Mouse (Mus musculus) lung, postnatal 25 days (tissue): Measurements from ENCODE around the gene Numbl.

Experiments
- DNase-seq: peaks from one replicate; pipeline ENCODE4 v3.0.0; 2022; ENCODE audit warnings: low spot score

Numbl gene

DNA sequence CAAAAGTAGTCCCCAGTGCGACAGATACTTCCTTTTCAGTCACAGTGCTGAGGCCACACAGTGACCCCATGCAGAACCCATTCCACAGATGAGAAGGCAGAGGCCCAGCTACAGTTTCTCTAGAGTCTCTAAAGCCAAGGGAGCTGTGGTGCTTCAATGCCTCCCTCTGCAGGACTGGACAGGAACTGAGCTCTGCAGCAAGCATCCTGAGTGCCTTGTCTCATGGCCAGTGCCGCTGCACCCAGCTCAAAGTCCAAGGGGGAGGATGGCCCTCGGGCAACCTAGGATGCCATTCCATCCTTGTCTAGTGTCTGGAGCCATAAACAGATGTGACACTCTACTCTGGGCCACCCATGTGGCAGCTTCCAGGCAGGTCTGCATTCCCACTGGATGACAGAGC, 2.5 kb upstream of the Numbl start:
- no peak for DNase-seq

DNA sequence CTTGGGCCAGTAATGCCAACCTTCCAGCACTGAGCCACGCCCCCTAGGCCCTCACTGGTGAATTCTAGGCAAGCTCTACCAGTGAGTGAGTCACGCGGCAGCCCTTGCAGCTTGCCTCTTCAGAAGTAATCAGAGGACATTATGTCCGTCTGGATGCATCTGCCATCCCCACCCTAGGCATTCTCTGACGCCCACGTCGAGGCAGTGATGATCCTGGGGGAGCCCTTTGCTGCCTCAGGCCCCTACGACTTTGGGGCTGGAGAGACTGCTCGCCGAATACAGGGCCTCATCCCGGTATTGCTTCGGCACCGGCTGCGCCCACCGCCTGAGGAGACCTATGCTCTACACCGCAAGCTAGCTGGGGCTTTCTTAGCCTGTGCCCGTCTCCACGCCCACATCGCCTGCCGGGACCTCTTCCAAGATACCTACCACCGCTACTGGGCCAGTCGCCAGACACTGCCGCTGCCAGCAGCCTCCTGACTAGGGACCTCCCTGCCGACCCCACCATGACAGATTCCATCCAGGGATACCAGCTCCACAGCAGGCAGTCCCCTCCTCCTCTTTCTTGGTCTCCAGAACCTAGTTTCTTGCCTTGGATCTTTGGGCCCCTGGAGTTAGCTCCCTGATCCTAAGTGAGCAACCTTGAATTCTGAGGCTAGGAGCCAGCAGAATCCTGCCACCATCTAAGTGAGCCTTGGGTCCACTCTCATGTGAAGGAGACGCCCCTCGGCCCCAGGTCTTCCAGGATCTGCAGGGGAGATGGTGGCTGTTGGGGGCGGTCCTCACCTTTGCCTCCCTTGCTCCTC, 984 bp upstream of the Numbl start:
- DNase-seq: no peak

DNA sequence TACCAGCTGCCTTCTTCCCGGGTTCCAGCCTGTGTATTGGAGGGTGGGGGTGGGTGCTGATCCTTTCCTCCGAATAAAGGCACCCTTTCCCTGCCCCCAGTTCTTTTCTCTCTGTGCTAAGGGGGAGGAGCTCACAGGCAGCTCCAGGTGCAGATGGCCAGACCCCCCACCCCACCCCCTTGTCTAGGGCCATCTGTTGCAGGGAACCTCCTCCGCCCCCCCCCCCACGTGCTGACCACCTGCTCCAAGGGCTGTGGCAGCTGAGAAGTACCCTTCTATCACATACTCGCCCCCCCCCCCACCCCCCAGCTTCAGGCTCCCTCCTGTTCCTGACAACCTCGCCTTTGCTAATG, 405 bp upstream of the Numbl start:
- DNase-seq: no peak

DNA sequence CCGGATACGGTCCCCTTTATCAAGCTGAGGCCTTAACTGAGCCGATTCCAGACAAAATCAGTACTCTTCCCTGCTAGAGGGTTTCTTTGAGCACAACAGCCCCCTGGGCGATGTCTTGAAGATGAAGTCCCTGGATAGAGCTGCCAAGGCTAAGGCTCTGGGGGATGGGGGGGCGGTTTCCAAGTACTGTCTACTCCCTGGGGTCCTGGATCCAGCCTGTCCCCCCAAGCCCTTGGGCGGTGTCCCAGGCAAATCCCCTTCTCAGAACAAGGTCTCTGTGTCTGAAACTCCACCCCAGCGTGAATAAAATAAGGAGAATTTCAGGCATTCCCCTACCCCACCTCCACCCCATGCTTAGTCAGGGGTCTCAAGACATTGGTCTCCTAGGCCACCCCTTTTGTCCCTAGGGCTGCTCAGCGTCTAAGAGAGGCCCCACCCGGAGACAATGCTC, 1.1 kb downstream of the Numbl start:
- DNase-seq: no peak

DNA sequence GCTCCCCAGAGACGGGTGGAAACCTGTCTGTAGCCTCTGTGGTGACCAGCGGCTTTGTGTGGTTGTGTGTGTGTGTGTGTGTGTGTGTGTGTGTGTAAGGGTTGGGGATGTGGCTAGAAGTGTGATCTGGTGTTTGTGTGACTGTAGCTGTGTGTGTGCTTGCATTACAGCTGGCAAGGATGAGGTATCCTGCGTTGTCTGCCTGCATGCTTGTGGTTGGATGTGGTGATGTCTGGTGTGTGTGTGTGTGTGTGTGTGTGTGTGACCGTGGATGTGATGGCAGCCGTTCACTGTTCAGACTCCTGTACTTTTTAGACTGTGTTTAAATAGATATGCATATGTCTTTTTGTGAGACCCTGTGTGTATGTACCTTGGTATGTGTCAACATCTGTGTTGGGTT, 1.5 kb downstream of the Numbl start:
- no peak for DNase-seq

DNA sequence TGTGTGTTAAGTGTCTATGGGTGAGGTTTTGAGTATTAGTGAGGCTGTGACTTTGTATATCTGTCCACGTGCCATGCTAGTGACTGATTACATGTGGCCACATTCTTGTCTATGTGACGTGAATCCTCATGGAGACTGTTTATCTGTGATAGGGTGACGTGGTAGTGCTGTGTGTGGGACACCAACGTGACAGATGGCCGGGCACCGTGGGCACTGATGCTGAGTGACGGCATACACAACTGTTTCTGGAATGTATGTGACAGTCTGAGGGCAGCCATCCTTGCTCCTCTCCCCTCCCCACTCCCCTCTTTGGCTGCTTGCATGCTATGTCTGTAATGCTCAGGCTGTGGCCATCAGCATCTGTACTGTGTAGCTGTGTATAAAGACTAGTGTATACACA, 2.6 kb downstream of the Numbl start:
- no peak for DNase-seq

DNA sequence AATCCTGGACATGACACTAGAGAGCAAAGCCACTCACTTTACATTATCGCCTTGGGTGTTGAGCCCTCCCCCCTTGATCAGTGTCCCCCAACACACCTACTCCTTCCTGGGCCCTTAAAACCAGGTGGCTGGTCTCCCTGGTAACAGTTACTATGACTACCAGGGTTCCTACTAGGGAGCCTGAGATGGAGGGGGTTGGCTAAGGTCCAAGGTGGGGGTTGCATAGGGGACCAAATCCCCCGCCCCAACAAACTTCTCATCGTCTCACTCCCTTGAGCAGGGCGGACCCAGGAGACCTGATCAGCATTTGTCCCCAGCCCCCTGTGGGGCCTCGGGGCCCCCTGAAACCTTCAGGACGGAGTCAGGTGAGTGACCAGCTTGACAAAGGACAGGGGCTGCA, 3.7 kb downstream of the Numbl start:
- no peak for DNase-seq

DNA sequence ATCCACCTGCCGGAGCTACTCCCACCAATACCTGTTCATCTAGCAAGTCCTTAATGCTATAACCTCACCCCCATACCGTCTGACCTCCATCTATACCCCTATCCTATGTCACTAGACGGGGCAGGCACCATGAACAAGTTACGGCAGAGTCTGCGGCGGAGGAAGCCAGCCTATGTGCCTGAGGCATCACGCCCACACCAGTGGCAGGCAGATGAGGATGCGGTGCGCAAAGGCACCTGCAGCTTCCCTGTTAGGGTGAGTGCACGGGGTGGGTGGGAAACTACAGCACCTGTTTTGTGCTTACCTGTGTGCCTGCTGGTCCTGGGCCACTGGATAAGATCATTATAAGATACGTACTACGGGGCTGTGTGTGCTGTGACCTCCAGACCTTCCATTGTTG, 6.5 kb downstream of the Numbl start:
- DNase-seq: no peak

DNA sequence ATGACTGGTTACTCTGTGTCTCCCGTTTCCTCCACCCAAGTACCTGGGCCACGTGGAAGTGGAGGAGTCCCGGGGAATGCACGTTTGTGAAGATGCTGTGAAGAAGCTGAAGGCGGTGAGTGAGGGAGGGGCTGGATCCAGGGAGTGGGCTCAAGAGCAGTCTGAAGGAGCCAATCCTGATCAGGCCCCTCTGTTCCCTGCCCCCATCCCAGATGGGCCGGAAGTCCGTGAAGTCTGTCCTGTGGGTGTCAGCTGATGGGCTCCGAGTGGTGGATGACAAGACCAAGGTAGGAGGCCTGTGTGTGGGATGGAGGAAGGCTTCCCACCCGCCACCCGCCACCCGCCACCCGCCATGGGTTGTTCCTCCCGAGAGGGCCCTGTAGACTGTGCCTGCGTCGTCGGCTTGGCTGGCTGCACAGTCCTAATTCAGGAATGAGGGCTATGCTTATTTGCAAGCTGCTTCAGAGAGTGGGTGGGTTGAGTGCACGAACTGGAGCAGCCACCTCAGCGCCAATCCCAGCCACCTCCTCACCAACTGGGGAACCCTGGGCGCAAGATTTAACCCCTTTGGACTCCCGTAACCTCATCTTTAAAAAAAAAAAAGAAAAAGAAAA, 8.4 kb downstream of the Numbl start:
- no peak for DNase-seq

DNA sequence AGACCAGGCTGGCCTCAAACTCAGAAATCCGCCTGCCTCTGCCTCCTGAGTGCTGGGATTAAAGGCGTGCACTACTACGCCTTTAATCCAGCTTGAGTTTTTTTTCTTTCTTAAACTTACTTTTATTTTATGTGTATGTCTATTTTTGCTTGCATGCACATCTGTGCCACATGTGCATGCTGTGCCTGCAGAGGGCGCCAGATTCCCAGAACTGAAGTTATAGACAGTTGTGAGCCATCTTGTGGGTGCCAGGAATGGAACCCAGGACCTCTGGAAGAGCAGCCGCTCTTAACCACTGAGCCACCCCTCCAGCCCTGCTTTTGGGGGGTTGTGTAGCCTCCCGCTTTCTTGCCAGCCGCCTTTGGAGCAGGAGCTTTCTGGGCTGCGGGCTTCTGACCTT, 13.2 kb downstream of the Numbl start:
- no peak for DNase-seq

DNA sequence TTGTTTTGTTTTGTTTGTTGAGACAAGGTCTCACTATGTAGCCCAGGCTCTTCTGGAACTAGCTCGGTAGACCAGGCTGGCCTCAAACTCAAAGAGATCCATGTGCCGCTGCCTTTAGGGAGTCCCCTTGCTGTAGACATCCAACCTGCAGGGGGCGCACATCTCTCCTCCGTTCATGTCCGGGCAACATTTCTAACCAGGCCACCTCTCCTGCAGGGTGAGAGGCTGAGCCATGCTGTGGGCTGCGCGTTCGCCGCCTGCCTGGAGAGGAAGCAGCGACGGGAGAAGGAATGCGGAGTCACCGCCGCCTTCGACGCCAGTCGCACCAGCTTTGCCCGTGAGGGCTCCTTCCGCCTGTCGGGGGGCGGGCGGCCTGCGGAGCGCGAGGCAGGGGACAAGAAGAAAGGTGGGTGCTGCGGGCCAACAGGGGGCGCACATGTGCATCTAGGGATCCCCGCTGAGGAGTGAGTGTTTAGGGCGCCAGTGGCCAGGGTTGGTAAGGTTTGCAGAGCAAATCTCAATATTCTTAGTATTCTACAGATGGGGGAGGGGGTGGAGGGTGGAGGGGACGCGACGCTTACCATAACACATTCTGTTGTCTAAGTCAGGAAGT, 15.6 kb downstream of the Numbl start:
- DNase-seq: no peak

DNA sequence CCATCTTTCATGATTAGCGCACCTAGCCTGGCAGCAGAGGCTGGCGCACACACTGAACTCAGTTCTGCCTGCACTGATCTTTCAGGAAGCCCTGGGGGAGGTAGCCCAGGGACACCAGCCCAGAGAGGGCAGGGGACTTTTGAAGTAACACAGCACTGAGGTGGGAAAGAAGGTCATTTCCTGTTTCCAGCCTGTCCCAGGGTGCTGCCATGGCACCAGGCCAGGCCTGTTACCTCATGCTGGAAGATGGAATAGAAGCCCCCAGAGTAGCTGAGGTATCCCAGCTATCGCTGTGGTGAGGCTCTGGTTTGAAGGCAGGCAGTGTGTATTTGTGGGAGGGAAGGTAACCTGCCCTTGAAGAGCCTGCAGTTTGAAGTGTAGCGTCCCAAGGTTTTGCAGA, 16.7 kb downstream of the Numbl start:
- DNase-seq: no peak

DNA sequence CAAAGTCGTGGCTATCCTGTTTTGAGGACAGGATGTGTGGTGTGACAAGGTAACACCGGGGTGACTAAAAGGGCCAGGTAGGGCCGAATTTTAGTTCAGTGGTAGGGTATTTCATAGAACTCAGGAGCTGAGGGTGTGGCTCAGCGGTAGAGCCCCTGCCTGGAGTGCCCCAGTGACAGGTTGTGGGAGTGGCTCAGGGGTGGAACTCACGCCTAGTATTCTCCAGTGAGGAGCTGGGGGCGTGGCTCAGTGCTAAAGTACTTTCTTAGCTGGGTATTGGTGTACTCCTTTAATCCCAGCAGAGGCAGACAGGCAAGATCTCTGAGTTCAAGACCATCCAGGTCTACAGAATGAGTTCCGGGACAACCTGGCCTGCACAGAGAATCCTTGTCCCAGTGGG, 17.8 kb downstream of the Numbl start:
- no peak for DNase-seq

DNA sequence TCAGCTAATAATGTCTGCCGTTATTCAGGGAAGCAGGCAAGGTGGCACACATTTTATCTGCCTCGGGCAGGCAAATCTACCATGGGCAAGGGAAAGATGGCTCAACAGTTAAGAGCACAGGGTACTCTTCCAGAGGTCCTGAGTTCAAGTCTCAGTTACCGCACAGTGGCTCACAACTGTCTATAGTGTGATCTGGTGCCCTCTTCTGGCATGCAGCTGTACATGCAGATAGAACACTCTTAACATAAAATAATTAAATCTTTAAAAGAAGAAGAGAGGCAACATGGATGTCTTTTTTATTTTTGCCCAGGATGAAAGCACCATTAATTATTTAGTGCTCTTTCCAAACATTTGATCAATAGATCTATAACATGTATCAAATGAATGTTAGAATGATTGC, 19.0 kb downstream of the Numbl start:
- no peak for DNase-seq

DNA sequence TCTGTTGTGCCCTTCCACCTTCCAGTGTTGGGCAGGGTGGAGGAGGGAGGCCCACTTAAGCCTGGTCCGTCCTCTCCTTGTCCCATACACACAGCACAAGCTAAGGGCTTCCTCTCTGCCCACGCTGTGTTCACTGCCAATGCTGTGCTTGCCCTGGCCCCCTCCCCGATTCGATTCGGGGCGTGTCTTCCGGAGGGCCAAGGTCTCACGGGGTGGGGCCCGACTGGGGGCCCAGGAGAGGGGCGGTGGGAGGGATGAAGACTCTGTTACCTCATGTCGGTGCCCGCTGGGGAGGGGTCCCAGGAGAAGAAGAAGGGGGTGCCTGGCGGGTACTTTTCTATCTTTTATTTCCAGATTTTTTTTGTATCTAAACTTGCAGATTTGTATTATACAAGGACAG, 23.5 kb downstream of the Numbl start:
- no peak for DNase-seq

DNA sequence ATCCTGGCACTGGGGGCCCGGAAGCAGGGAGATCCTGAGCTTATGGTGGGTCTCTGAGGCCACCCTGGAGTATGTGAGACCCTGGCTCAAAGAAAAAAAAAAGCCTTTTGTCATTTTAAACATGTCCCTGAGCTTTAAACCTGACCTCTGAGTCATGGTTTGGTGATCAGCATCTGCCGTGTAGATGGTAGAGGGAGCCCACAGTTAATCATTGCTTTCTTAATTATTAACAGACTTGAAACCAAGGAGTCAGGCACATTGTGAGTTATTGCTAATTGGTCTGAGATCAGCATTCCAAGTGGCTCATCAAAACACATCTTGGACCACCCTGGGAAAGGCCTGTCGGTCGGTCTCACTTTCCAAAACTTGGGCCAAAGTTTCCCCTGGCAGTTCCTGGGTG, 24.0 kb downstream of the Numbl start:
- DNase-seq: no peak

DNA sequence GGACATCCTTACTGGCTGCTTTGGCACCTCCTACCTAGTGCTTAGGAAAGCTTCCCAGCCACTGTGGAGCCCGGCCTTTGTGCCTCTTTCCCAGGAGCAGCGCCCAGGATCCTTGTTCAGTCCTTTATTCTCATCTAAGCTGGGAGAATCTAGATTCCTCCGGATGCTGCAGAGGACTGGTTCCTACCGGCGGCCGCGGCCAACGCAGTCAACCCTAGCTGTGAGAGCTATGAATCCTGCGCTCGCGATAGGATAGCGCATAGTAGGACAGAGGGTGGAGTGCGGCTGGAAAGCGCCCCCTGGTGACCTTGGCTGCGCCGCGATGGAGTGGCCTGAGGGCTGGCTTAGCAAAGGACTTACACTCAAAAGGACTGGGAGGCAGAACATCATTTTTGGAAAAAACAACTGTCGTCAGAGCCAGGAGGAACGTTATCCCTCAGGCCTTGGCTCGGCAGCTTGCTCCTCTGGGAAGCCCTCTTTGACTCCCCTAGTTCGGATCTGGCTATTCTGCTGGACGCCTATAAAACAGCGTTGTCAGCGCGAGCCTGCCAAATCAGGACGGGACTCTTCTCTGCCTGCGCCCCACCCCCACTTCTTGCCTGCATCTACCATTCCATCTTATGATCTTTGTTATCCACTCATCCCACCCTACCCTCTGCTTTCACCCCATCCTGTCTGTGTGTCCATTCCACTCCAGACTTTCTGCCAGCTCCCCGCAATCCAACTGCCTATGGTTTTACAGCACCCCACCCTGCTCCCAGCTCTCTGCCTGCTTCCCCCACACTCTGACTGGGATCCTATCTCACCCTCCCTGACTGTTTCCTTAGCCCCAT, 26.8 kb downstream of the Numbl start:
- peak; percentile 47 for DNase-seq

DNA sequence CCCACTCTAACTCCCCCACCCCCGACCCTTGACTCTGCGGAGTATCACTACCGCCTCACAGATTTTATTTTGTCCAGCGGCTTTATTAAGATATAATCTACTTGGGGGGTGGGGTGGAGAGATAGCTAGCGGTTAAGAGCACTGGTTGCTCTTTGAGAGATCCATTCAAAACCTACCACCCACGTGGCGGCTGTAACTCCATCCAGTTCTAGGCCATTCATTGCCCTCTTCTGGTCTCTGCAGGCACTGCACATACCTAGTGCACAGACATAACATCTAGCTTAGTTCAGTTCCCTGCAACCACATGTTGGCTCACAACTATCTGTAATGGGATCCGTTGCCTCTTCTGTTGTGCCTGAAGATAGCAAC, 27.4 kb downstream of the Numbl start:
- peak; percentile 73 for DNase-seq

DNA sequence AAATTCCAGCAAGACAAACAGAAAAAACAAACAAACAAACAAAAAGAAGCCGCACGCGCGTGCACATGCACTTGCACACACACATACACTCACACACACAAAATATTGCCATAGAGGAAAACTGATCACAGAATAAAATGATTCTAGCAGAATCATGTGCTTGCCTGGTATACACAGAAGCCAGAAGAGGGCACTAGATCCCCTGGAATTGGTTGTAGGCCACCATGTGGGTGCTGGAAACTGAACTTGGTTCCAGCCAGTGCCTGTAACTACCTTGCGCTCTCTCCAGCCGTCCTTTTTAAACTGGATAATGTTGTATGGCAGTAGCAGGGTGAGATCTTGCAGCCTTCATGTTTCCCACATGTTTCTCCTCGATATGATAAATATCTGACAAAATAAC, 30.5 kb downstream of the Numbl start:
- no peak for DNase-seq

DNA sequence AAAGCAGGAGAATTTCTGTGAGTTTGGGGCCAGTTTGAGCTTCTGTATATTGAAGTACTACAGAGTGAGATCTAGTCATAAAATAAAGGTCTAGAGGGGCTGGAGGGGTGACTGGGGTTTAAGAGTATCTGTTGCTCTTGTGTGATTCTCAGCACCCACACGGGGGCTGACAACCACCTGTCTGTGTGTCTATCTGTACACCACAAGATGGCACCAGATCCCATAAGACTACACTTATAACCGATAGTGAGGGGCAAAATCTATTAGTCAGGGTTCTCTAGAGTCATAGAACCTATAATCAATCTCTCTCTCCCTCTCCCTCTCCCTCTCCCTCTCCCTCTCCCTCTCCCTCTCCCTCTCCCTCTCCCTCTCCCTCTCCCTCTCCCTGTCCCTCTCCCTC, 32.3 kb downstream of the Numbl start:
- no peak for DNase-seq

DNA sequence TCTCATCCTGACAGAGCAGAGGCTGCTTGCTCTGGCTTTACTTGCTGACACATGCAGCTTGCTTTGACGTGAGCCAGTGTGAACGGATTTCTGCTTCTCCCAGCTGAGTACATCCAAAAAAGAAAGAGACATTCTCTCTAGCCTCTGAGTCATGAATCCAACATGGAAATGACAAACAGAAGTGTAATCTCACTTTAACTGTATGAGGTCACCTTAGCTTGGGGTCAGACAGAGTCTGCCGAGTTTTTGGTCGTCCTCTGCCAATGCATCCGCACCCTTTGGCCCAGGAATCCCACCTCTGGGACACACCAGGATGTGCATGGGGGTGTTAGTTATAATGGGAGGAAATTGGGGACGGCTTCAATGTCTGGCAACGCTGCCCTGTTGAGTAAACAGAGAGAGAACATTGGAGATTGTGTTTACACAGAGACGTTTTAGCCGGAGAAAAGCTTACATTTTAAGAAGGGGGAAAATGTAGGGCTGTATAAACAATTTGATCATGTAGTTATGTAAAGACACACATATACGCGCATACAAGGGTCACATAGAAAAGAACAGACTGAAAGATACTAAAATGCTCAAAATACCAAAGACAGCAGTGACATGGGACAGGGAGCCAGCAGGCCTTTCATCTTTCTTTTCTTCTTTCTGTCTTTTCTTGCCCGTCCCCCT, 33.7 kb downstream of the Numbl start:
- peak; percentile 82 for DNase-seq

DNA sequence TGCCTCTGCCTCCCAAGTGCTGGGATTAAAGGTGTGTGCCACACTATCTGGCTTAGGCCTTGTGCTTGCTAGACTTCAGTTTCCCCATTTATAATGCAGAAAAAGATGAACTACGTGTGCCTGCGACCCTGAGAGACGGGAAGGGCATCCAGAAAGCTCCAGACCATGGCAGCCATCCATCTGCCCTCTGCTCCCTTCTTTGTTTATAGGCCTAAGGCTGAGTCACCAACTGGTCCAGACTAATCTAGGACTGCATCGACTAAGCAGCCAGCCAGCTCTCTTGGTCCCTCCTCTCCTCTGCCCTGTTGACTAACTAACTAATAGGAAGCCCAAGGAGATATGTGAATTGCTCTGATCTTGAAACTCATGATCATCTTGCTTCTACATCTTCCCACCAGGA, 37.7 kb downstream of the Numbl start:
- peak; percentile 49 for DNase-seq
